Mouse (Mus musculus) brown adipose tissue, adult 24 weeks (tissue): ENCODE measurements at regions not wholly inside any gene's neighbourhood (a gene's known extent, or its start where the extent isn't known, plus 50 kb on each side); places are given as distances from the start of the nearest gene placed in this dataset.

Experiments
- H3K27ac ChIP-seq: fragments of 200-500 bp; replicated peaks from 2 replicates; pipeline ENCODE4 v1.5.1; 2012; ENCODE audit warnings: low read depth, mild to moderate bottlenecking, low read length
- H3K4me1 ChIP-seq: fragments of 200-500 bp; 2 replicates; pipeline ENCODE4 v1.6.1; 2012; ENCODE audit warnings: low read length, mixed read lengths; ENCODE audit not compliant: control insufficient read depth, insufficient read depth, insufficient read length
- H3K4me3 ChIP-seq: fragments of 200-500 bp; 2 replicates; pipeline ENCODE4 v1.5.1; 2012; ENCODE audit warnings: low read depth, mild to moderate bottlenecking, low read length, moderate library complexity; ENCODE audit not compliant: insufficient read depth

- no peak overlapping the region for H3K27ac ChIP-seq
- H3K4me3 ChIP-seq = no peak overlapping the region
Observed at GRCm38 (mm10) chr4:9116955-9117647, 878.3 kb upstream of the Car8 start.

GRCm38 (mm10) chr4:9115874-9116273 is 877.0 kb upstream of the Car8 start:
- no peak overlapping the region for H3K4me3 ChIP-seq
- no peaks in the 10 kb centered on the region for H3K4me1 ChIP-seq
- H3K27ac ChIP-seq = no peak overlapping the region

More at GRCm38 (mm10) chr4:9116955-9117647, 878.3 kb upstream of the Car8 start:
- H3K4me1 ChIP-seq = no peaks in the 10 kb centered on the region

- 0 out of 2 replicates have a peak, but pooled peaks cover 2% of the 10 kb centered on the region for H3K4me1 ChIP-seq
- H3K27ac ChIP-seq = no peak overlapping the region
- H3K4me3 ChIP-seq = no peak overlapping the region
Observed at GRCm38 (mm10) chr4:9113982-9114381, 875.1 kb upstream of the Car8 start.

DNA sequence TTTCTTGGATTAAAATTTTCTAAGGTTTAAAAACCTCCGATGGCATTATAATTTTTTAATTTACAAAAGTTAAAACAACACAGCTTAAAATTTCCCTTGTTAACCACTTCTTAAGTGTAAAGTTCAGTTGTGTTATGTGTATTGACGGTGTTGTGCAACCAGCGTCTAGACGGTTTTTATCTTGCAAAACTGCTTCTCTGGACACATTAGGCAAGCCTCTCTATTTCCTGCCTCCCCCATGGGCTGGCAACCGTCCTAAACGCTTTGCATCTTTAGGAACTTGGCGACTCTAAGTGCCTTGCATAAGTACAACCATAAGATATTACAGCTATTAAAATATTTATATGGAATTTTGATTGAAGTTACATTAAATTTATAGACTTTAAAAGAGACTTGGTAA is 871.5 kb upstream of the Car8 start:
- H3K4me3 ChIP-seq = no peak overlapping the region
- H3K27ac ChIP-seq = peak overlapping the region; percentile 83
- H3K4me1 ChIP-seq = 0 out of 2 replicates have a peak, but pooled peaks cover 2% of the 10 kb centered on the region

- H3K4me3 ChIP-seq = no peak overlapping the region
- H3K4me1 ChIP-seq = 0 out of 2 replicates have a peak, but pooled peaks cover 2% of the 10 kb centered on the region
- H3K27ac ChIP-seq = no peak overlapping the region
Observed at GRCm38 (mm10) chr4:9107295-9107694, 868.5 kb upstream of the Car8 start.

DNA sequence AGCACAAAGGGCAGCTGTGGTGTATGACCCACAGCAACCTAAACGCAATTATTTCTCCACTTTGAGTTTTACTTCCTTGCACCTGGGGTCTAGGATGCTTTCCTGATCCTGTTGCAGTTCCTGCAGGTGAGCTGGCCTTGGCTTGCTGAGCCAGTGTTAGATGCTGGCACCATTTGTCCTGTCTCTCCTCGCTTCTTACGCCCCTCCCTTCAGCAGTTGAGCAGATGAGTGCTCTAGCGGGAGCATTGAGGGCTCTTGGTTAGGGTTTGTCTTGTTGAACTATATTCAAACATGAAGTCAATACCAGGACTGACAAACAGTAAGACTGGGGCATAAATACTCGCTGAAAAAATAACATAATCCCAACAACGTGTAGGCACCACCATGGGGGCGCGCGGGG is 867.9 kb upstream of the Car8 start:
- Histone ChIP-seq H3K4me3 (no peak overlapping the region), H3K27ac (no peak overlapping the region), H3K4me1 (0 out of 2 replicates have a peak, but pooled peaks cover 2% of the 10 kb centered on the region)

GRCm38 (mm10) chr4:9104657-9105056 is 865.8 kb upstream of the Car8 start:
- H3K4me1 ChIP-seq = no peaks in the 10 kb centered on the region
- H3K27ac ChIP-seq = no peak overlapping the region
- H3K4me3 ChIP-seq = no peak overlapping the region

- Histone ChIP-seq H3K4me1 (no peaks in the 10 kb centered on the region), H3K27ac (no peak overlapping the region), H3K4me3 (no peak overlapping the region)
Observed at GRCm38 (mm10) chr4:9103958-9104357, 865.1 kb upstream of the Car8 start.

GRCm38 (mm10) chr4:9096809-9097700 is 858.2 kb upstream of the Car8 start:
- Histone ChIP-seq H3K4me1 (peaks cover 10% of the 10 kb centered on the region), H3K4me3 (no peak overlapping the region), H3K27ac (no peak overlapping the region; the same call in 1 of the 2 replicates)

DNA sequence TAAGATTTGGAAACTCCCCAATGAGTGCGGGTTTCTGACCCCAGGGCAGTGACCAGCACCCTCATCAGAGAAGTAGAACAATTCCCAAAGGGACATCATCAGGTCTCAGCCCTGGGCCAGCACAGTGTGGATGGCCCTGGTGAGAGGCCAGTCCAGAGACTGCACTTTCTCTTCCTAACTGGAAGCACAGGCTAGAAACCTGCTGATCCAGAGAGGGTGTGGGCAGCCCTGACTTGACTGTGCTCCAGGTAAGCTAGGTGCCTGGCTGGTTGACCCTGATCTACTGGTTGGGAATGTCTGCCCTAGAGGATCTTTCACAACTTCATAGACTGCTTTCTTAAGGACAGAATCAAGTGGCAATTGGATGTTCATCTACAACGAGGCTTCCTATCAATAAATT is 857.4 kb upstream of the Car8 start:
- Histone ChIP-seq H3K4me3 (no peak overlapping the region), H3K27ac (no peak overlapping the region), H3K4me1 (peaks cover 10% of the 10 kb centered on the region)

GRCm38 (mm10) chr4:9095646-9096045 is 856.8 kb upstream of the Car8 start:
- H3K27ac ChIP-seq = peak overlapping the region; percentile 46
- peaks cover 10% of the 10 kb centered on the region for H3K4me1 ChIP-seq
- no peak overlapping the region for H3K4me3 ChIP-seq

DNA sequence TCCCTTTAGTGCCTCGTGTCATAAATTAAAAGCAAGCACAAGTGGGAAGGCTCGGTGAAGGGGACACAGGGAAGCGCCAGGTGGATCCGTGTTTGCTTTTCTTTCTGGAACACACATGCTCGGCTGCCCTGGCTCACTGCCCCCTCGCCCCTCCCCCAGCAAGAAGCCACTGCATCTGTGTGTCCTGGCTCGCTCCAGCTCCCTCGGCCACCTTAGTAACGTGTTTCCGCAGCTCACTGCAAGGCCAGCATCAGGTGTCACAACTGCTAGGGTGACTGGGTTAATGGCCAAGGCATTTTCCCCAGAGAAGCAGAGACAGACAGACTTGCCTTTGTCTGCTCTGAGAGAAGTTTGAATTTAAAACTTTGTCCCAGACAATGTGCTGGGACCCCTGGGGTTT is 855.7 kb upstream of the Car8 start:
- H3K27ac ChIP-seq = no peak overlapping the region

DNA sequence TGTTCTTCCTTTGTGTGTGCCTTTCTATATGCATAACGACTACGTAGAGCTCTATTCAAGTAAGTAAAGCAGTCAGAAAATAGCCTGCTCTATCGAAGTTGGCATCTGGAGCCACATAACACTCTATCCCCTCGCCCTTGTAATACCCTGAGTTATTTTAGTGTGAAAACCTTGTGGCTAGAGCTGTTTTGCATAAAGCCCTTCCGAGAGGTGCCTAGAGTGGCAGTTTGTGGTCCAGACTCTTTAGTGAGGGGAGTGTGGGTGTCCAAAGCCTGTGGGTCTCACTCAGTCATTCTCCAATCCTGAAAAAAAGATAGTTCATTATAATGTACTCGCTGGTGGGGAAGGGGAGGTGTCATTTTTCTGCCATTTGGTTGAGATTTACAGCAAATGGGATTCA is 855.2 kb upstream of the Car8 start:
- Histone ChIP-seq H3K4me3 (no peak overlapping the region), H3K4me1 (peaks cover 10% of the 10 kb centered on the region), H3K27ac (no peak overlapping the region)

More for the DNA sequence above, 855.7 kb upstream of the Car8 start:
- peaks cover 10% of the 10 kb centered on the region for H3K4me1 ChIP-seq
- no peak overlapping the region for H3K4me3 ChIP-seq

DNA sequence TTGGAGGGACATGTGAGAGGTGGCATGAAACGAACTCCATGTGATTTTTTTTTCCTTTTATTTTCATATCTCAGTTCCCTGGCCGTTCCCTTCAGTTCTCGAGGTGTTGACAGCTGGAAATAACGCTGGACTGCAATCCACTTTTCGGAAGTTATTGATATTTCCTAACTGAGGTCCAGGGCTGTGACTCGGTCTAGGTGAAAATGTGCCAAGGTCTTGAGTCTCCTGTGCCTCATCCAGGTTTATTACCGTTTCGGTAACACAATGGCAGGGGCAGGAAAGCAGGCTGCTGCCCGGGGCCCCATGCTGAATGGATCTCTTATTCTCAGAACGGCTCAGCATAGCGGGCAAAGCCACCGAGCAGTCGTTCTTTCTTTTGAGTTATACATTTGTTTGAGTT is 844.7 kb upstream of the Car8 start:
- H3K4me1 ChIP-seq = 0 out of 2 replicates have a peak, but pooled peaks cover 2% of the 10 kb centered on the region
- H3K4me3 ChIP-seq = no peak overlapping the region
- no peak overlapping the region for H3K27ac ChIP-seq

GRCm38 (mm10) chr4:9081701-9082562 is 843.1 kb upstream of the Car8 start:
- no peak overlapping the region for H3K4me3 ChIP-seq
- H3K4me1 ChIP-seq = 0 out of 2 replicates have a peak, but pooled peaks cover 2% of the 10 kb centered on the region
- no peak overlapping the region for H3K27ac ChIP-seq
